Mouse (Mus musculus) embryonic fibroblast, embryonic 13.5 days (primary cell): Measurements from ENCODE around the gene Izumo4. TPM values are rescaled to one million over a fixed set of nuclear protein-coding genes. Genes with fewer than 3 reads are reported as not detected.

Source experiments
- H3K27ac ChIP-seq: 2 replicates; pipeline ENCODE4 v1.5.1; 2012; ENCODE audit warnings: low read length, control low read depth, inconsistent platforms; ENCODE audit not compliant: insufficient read depth
- H3K4me1 ChIP-seq: 2 replicates; pipeline ENCODE4 v1.6.1; 2011; ENCODE audit warnings: low read length; ENCODE audit not compliant: control insufficient read depth, insufficient read depth
- H3K4me3 ChIP-seq: 2 replicates; pipeline ENCODE4 v1.5.1; 2011; ENCODE audit warnings: mild to moderate bottlenecking, control low read depth, low read length; ENCODE audit not compliant: insufficient read depth
- CTCF ChIP-seq: IDR thresholded peaks from 2 replicates; pipeline ENCODE4 v1.5.1; 2011; ENCODE audit warnings: mild to moderate bottlenecking, control low read depth, low read length, moderate library complexity, borderline replicate concordance; ENCODE audit not compliant: insufficient read depth
- POLR2A ChIP-seq: IDR thresholded peaks from 2 replicates; pipeline ENCODE4 v1.6.1; 2011; ENCODE audit warnings: low read depth, mild to moderate bottlenecking, control low read depth, low read length, moderate library complexity
- polyA plus RNA-seq: library from polyadenylated mRNA; stranded (reverse); fragments of >200 nt; gene quantifications from 2 replicates; pipeline ENCODE4 v1.2.4, GENCODE M21; 2011; ENCODE audit warnings: low read depth; ENCODE audit not compliant: missing spikeins, insufficient read length

The Izumo4 gene
- polyA plus RNA-seq, 1 experiment: 24.6 TPM

DNA sequence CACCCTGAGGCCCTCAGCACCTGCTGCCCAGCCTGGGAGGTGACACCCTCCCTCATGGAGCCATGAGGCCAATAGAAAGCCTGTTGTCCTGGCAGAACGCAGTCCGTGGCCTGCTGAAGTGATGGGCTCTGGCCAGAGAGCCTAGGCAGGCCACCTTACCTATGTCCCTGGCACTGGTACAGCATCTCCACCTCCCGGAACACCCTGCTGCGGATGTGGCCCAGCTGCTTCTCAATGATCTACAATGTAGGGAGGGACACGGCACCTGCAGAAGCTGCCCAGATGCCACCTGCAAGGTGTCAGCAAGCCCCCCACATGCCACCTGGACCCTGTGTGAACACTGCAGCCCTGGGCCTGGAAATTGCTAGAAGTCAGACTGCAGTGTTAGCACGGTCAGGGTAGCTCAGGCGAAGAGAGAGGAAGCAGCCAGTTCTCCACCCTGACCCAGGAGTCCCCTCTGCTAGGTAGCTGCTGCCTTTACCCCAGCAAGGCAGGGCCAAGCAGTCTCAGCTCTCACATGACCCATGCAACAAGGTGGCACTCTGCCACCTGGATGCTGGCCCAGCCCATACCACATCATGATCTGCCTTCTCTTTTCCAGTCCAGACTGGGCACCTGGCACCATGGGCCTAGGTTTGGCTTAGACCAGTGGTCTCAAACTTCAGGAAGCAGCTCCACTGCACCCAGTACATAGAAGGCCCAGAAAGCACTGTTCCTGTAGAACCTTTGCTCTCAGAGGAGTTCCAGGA lies 32.1 kb upstream of the Izumo4 start:
- H3K27ac ChIP-seq: no peak overlapping the region
- 0 out of 2 replicates have a peak, but pooled peaks cover 3% of the 10 kb centered on the region for H3K4me1 ChIP-seq
- no peak overlapping the region for H3K4me3 ChIP-seq
- TF ChIP-seq CTCF: no peak
- no peak for TF ChIP-seq POLR2A

DNA sequence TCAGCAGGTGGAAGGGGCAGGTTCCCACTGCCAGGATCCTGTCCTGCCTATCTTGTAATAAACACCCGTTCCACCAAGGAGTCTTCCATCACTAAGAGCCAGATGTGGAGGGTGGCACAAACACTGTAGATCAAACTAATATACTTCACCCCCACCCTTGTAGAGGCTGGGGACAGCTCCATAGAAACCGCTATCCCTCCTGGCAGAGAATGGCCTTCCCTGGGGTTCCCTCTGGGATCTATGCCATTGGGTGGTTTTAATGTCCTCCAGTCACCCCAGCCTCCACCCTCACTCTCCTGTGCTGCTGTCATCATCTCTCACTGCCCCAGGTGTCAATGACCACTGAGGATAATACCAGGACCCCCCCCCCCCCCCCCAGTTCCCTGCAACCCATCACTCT lies 31.5 kb upstream of the Izumo4 start:
- Histone ChIP-seq H3K4me3 (no peak overlapping the region), H3K4me1 (no peaks in the 10 kb centered on the region), H3K27ac (no peak overlapping the region)
- TF ChIP-seq CTCF (no peak), POLR2A (no peak)

DNA sequence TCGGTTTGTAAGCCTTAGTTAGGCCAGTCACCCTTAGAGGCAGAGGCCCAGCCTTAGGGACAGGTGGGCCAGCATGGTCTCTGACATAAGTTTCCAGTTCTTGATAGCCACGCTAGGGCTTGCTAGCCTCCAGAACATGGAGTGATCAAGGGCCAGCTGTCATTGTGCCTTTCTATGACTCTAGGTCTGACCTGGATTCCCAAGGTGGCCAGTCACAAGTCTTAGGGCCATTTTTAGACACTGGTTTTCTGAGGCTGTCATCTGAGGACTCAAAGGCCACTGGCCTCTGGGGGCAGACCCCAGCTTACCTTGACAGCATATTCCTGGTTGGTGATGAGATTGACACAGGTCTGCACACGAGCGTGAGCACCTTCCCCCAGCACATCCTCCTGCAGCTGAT lies 30.7 kb upstream of the Izumo4 start:
- Histone ChIP-seq H3K4me1 (no peaks in the 10 kb centered on the region), H3K4me3 (no peak overlapping the region), H3K27ac (no peak overlapping the region)
- TF ChIP-seq CTCF (no peak), POLR2A (no peak)

DNA sequence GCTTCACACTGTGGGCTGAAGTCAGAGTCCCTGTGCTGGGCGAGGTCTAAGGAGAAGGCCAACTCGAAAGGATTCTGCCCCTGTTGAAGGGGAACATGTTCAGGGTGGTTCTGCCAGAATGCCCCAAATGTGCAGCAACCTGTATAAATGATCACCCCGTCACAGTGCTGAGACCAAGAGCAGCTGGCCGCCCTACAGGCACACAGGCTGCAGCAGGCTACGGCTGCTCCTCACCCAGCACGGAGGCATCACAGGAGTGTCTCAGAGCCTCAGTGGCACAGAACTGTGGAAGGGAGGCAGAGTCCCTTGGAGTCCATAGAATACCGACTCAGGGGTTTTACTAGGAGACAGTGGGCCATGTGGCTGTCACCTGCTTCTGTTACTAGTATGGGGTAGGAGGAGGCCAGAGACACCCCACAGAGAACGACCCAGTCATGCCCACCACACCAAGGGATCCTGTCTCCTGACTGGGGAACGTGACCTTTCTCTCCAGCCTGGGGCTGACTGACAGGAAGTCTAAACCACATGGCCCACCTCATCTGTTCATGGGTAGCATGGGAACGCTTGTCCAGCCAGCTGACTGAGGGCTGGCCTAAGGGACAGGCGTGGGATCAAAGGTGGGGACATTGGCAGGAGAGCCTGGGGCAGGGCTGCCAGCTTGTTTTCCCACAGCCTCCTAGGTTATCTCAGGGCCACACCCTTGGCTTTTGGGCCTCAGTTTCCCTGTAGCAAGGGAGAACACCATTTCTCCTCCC lies 29.9 kb upstream of the Izumo4 start:
- TF ChIP-seq CTCF (no peak), POLR2A (no peak)
- no peak overlapping the region for H3K4me3 ChIP-seq
- H3K27ac ChIP-seq: no peak overlapping the region
- no peaks in the 10 kb centered on the region for H3K4me1 ChIP-seq

DNA sequence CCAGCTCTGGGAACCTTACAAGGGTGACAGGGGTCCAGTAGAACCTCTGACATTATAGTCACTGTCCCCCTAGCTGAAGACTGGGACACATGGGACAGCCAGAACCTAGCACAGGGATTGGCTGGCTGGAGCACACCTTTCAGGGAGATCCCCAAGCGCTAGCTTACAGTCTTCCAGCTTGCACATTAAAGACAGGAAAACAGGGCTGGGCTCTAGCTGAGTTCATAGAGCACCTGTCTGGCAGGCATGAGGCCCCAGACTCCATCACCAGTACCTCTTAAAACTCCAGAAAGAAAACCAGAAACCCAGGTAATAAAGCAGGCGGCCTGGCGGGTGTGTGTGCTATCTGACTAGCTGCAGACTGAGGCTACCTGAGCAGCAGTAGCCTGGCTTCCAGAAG lies 28.3 kb upstream of the Izumo4 start:
- TF ChIP-seq POLR2A (no peak), CTCF (no peak)
- no peak overlapping the region for H3K4me3 ChIP-seq

DNA sequence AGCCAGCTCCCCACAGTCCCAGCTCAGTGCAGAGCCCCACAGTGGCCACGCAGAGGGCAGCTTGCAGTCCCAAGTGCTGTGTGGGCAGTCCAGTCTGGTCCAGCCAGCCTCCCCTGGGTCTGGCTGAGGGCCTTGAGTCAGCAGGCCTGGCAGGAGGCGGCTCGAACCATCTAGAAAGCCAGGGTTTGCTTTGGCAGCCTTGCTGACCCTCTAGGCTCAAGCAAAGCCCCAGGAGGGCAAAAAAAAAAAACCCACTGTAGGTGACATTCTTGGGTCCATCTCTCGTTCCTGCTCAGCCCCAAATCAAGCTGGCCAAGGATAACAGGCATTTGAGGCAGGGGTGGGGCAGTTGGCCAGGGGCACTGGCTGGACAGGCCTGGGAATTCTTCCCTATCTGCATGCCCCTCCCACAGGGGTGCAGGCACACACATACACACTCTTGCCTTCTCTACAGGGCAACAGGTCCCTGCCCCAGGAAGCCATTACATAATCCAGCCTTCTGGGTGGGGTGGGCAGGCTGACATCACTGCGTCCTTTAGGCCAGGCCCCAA lies 27.7 kb upstream of the Izumo4 start:
- Histone ChIP-seq H3K4me1 (peaks cover 6% of the 10 kb centered on the region), H3K27ac (no peak overlapping the region; the same call in 1 of the 2 replicates), H3K4me3 (peak overlapping the region; percentile 83)
- TF ChIP-seq POLR2A: no peak
- no peak for TF ChIP-seq CTCF

More for the DNA sequence above, 28.3 kb upstream of the Izumo4 start:
- Histone ChIP-seq H3K27ac (no peak overlapping the region), H3K4me1 (peaks cover 6% of the 10 kb centered on the region)

DNA sequence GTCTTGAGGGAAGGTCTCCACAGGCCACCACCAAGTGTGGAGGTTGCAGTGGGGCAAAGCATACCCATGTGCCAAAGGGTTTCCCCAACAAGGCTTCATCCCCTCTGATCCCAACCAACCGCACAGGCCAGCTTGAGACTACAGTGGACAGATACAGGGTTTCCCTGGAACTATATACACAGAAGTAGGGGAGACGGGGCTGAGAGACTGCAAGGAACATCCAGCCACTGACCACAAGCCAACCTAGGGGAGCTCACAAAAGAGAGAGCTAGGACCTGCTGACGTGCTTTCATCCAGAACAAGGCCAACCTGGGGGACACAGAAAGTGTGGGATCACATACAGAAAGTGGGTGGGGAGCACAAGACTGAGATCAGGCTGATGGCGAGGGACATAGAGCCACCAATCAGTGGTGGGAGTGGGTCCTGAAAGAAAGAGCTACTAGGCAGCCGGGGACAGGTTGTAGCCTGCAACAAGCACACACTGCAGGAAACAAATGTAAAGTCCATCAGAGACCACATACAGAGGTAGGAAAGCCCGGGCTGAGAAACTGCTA lies 27.1 kb upstream of the Izumo4 start:
- Histone ChIP-seq H3K27ac (peak overlapping the region; percentile 6; the same call in 1 of the 2 replicates), H3K4me3 (peak overlapping the region; percentile 83), H3K4me1 (peaks cover 6% of the 10 kb centered on the region)
- TF ChIP-seq CTCF (no peak), POLR2A (0 out of 2 replicates have a peak, but pooled peaks have one; percentile 19)

DNA sequence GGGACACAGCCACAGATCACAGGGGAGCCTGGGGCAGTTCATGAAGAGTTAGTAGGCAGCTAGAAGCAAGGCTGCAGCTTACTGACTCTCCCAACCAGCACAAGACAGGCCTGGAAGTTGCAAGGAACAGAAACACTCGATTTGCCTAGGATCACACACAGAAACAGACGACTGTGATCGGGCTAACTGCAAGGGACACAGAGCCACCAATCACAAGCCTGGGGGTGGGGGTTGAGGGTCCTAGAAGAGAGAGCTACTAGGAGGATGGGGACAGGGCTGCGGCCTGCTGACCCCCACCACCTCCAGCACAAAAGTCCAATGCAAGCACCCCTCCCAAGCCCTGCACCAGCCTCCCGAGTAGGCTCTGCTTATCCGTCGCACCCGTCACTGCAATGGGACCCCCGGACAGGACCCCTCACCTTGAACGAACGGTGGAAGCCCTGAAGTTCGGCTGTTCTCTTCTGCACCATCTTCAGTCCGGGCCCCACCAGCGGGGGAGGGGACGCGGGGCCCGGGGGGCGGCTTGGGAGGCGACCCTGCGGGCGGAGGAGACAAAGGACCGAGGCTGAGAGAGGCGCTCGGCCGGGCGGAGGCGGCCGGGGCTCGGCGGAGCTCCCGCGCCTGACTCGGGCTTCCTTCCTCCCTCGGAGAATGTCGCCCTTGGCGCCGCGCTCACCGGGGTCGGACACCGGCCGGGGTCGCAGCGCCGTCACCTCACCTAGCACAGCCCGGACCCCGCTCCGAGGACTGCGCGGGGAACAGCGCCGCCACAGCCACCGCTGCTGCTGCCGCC lies 26.4 kb upstream of the Izumo4 start:
- peak overlapping the region; percentile 35; the same call in 1 of the 2 replicates for H3K27ac ChIP-seq
- H3K4me3 ChIP-seq: peak overlapping the region; percentile 83
- H3K4me1 ChIP-seq: peaks cover 6% of the 10 kb centered on the region
- no peak for TF ChIP-seq CTCF
- TF ChIP-seq POLR2A: no peak

DNA sequence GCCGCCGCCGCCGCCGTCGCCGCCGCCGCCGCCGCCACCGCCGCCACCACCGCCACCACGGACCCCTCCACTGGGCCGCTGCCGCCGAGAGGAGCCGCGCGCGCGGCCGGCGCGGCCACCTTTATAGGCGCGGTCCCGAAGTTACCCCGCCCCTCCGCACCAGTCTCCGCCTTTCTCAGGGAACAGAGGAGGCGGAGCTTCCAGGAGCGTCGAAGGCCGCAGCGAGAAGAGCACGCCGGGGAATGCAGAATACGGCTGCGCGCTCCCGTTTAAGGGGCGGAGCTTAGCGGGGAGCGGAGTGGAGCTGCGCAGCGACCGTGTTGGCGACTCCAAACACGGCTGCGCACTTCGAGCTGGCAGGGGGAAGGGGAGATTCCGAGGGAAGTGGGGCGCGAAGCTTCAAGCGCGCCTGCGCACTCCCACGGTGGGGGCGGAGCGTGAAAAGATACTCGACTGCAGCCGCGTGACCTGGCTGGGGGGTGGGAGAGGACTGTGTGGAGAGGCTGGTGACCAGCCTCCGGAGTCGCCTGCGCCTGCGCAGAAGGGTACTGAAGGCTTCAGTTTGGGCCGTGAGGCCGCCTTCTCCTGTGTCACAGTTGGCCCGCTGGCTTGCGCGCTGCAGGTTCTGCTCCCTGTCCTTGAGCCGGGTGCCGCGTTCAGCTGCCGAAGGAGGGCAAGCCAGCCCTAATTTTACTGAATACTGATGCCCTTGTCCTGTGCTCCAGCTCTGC lies 25.6 kb upstream of the Izumo4 start:
- peak; percentile 99 for TF ChIP-seq POLR2A
- no peak for TF ChIP-seq CTCF
- Histone ChIP-seq H3K4me3 (peak overlapping the region; percentile 83), H3K4me1 (peaks cover 6% of the 10 kb centered on the region), H3K27ac (peak overlapping the region; percentile 96)
